In genomic region chr2:65120112-65120511, GRCm38 (mm10) we compare ENCODE assay signal across 19 mouse cellular contexts.
A peak's percentile ranks its signal among the peaks of the same experiment; 100 is the strongest.
DNase-seq lines count a peak whose midpoint lies in the region; ATAC-seq and TF ChIP-seq lines count a peak whose summit lies in the region.
"Had no signal": no experiment of that assay in that cellular context is flagged by ENCODE, and none has a peak within 500 bp of the region (broad histone marks: within the 10 kb centered on the region; RNA-seq: fewer than 3 reads in every experiment).

No protein-coding gene starts in this region.

- 79% methylated on average over 2 of the region's 2 CpGs for WGBS in hindbrain, embryonic 13.5 days

- no peak overlapping the region for H3K4me3 ChIP-seq in layer of hippocampus, adult 2 months
- no peak overlapping the region for H3K4me3 ChIP-seq in hindbrain, embryonic 13.5 days
- H3K4me3 ChIP-seq: embryonic facial prominence, embryonic 12.5 days; forebrain, embryonic 10.5 days; hindbrain, embryonic 10.5 days; limb, embryonic 12.5 days; liver, embryonic 15.5 days had no signal

- no peak for ATAC-seq in hindbrain, embryonic 13.5 days (ENCODE audit: low FRiP score)

- no peaks in the 10 kb centered on the region for H3K36me3 ChIP-seq in hindbrain, embryonic 13.5 days
- H3K36me3 ChIP-seq: embryonic facial prominence, embryonic 12.5 days; forebrain, embryonic 10.5 days; hindbrain, embryonic 10.5 days; limb, embryonic 12.5 days; liver, embryonic 15.5 days had no signal

- no peaks in the 10 kb centered on the region for H3K4me1 ChIP-seq in hindbrain, embryonic 13.5 days (replicated peaks)
- H3K4me1 ChIP-seq: forebrain, embryonic 10.5 days; hindbrain, embryonic 10.5 days; liver, embryonic 15.5 days had no signal

- no peak for TF ChIP-seq CTCF in layer of hippocampus, adult 2 months (conservative IDR thresholded peaks at IDR 0.05)

- no peak overlapping the region for H3K9ac ChIP-seq in hindbrain, embryonic 13.5 days
- H3K9ac ChIP-seq: embryonic facial prominence, embryonic 12.5 days; limb, embryonic 12.5 days; liver, embryonic 15.5 days had no signal

- peak overlapping the region; percentile 32; the same call in 1 of the 2 replicates for H3K27ac ChIP-seq in layer of hippocampus, adult 2 months
- no peak overlapping the region for H3K27ac ChIP-seq in hindbrain, embryonic 13.5 days
- H3K27ac ChIP-seq: embryonic facial prominence, embryonic 12.5 days; forebrain, embryonic 10.5 days; hindbrain, embryonic 10.5 days; limb, embryonic 12.5 days; liver, embryonic 15.5 days had no signal

- no peak for DNase-seq in layer of hippocampus, adult 2 months (ENCODE audit: low spot score in 2 of 2)
- no peak for DNase-seq in layer of hippocampus, adult 11-12 months (ENCODE audit: low spot score)
- DNase-seq in 3T3-L1 (ENCODE audit: low read depth, low spot score) (peak; percentile 76), NIH3T3 (ENCODE audit: low read depth) (peak; percentile 73)
- DNase-seq in forelimb bud, embryonic 11.5 days (ENCODE audit: low read depth, low spot score): peak; percentile 11
- no peak for DNase-seq in right cerebral cortex, postnatal 10 days (ENCODE audit: low spot score in 2 of 2)
- no peak for DNase-seq in adrenal gland, postnatal 10 days
- DNase-seq: adrenal gland, postnatal 36 days; cerebellum, adult 9-11 months; gastrocnemius, postnatal 10 days; layer of hippocampus, adult 9-11 months; right cerebral cortex, postnatal 14 days; thymus, postnatal 14 days had no signal

- H3K4me2 ChIP-seq in hindbrain, embryonic 13.5 days: no peak overlapping the region
- H3K4me2 ChIP-seq: embryonic facial prominence, embryonic 12.5 days; limb, embryonic 12.5 days; liver, embryonic 15.5 days had no signal

- H3K9me3 ChIP-seq in hindbrain, embryonic 13.5 days: no peaks in the 10 kb centered on the region
- H3K9me3 ChIP-seq: embryonic facial prominence, embryonic 12.5 days; forebrain, embryonic 10.5 days; hindbrain, embryonic 10.5 days; limb, embryonic 12.5 days; liver, embryonic 15.5 days had no signal

- H3K27me3 ChIP-seq in hindbrain, embryonic 13.5 days: no peaks in the 10 kb centered on the region
- H3K27me3 ChIP-seq: embryonic facial prominence, embryonic 12.5 days; limb, embryonic 12.5 days; liver, embryonic 15.5 days had no signal

Comparison
In these comparisons a context has a peak if more than half of its experiments do, and no peak if none do; other contexts are left out.
1. DNase-seq: peak in 3T3-L1 (single experiment), NIH3T3 (single experiment) and forelimb bud, embryonic 11.5 days (single experiment); none in layer of hippocampus, adult 2 months (0 of 2), layer of hippocampus, adult 11-12 months (single experiment), right cerebral cortex, postnatal 10 days (0 of 2) and adrenal gland, postnatal 10 days (single experiment).